Mouse (Mus musculus) MEL (cell line): ENCODE measurements at regions not wholly inside any gene's neighbourhood (a gene's known extent, or its start where the extent isn't known, plus 50 kb on each side); places are given as distances from the start of the nearest gene placed in this dataset.

Source experiments
- DNase-seq: peaks from one replicate; pipeline ENCODE4 v3.0.0; 2011; ENCODE audit warnings: low read depth, low spot score
- H3K27ac ChIP-seq: 2 replicates; pipeline ENCODE4 v1.5.1; 2012; ENCODE audit warnings: low read depth, mild to moderate bottlenecking, control low read depth, low read length, moderate library complexity; ENCODE audit not compliant: control insufficient read depth
- H3K27me3 ChIP-seq, 2 experiments: fragments of 150-350 bp in 1 of 2; sonication (generic) in 1 of 2; 2 replicates each; pipeline ENCODE4 v1.6.1; 2012; ENCODE audit warnings: low read length in 2 of 2, mild to moderate bottlenecking in 2 of 2, improper control_type of control experiment in 1 of 2, moderate library complexity in 1 of 2; ENCODE audit not compliant: insufficient read depth in 2 of 2, control insufficient read depth in 1 of 2
- H3K36me3 ChIP-seq, 2 experiments: 2 replicates each; pipeline ENCODE4 v1.6.1; 2012 to 2014; ENCODE audit warnings: low read length in 2 of 2, improper control_type of control experiment in 1 of 2, inconsistent platforms in 1 of 2, mild to moderate bottlenecking in 1 of 2; ENCODE audit not compliant: insufficient read depth in 2 of 2, control insufficient read depth in 1 of 2
- H3K4me1 ChIP-seq, 2 experiments: fragments of 150-350 bp in 1 of 2; sonication (generic) in 1 of 2; 2 replicates each; pipeline ENCODE4 v1.6.1; 2012; ENCODE audit warnings: low read length in 2 of 2, improper control_type of control experiment in 1 of 2, mild to moderate bottlenecking in 1 of 2; ENCODE audit not compliant: insufficient read depth in 2 of 2, control insufficient read depth in 1 of 2
- H3K4me3 ChIP-seq, 2 experiments: fragments of 150-350 bp in 1 of 2; sonication (generic) in 1 of 2; 2 replicates each; pipeline ENCODE4 v1.5.1; 2012; ENCODE audit warnings: low read depth in 2 of 2, low read length in 2 of 2, mild to moderate bottlenecking in 2 of 2, moderate library complexity in 2 of 2, control low read depth in 1 of 2, improper control_type of control experiment in 1 of 2; ENCODE audit not compliant: control insufficient read depth in 1 of 2, insufficient read depth in 1 of 2
- H3K79me2 ChIP-seq: 2 replicates; pipeline ENCODE4 v1.6.1; 2012; ENCODE audit warnings: mild to moderate bottlenecking, low read length, moderate library complexity; ENCODE audit not compliant: control insufficient read depth, poor library complexity, insufficient read depth
- H3K9ac ChIP-seq: 2 replicates; pipeline ENCODE4 v1.6.1; 2012; ENCODE audit warnings: low read depth, mild to moderate bottlenecking, control low read depth, low read length, moderate library complexity; ENCODE audit not compliant: control insufficient read depth, poor library complexity, severe bottlenecking
- H3K9me3 ChIP-seq: fragments of 150-350 bp; sonication (generic); replicated peaks from 2 replicates; pipeline ENCODE4 v1.6.1; 2012; ENCODE audit warnings: mild to moderate bottlenecking, low read length, improper control_type of control experiment, moderate library complexity; ENCODE audit not compliant: insufficient read depth
- BHLHE40 ChIP-seq: IDR thresholded peaks from 2 replicates; pipeline ENCODE4 v1.6.1; 2012; ENCODE audit warnings: low read depth, mild to moderate bottlenecking, inconsistent platforms, low read length, improper control_type of control experiment, borderline replicate concordance
- CHD1 ChIP-seq: IDR thresholded peaks from 2 replicates; pipeline ENCODE4 v1.6.1; 2012; ENCODE audit warnings: low read depth, mild to moderate bottlenecking, inconsistent platforms, low read length, improper control_type of control experiment
- ELF1 ChIP-seq: IDR thresholded peaks from 2 replicates; pipeline ENCODE4 v1.6.1; 2014; ENCODE audit warnings: low read depth, mild to moderate bottlenecking, inconsistent platforms, low read length, improper control_type of control experiment, moderate library complexity
- ETS1 ChIP-seq: IDR thresholded peaks from 2 replicates; pipeline ENCODE4 v1.6.1; 2012; ENCODE audit warnings: low read depth, mild to moderate bottlenecking, inconsistent platforms, low read length, improper control_type of control experiment, moderate library complexity
- GABPA ChIP-seq: IDR thresholded peaks from 2 replicates; pipeline ENCODE4 v1.6.1; 2012; ENCODE audit warnings: low read depth, mild to moderate bottlenecking, inconsistent platforms, low read length, improper control_type of control experiment, moderate library complexity
- GATA1 ChIP-seq: IDR thresholded peaks from 2 replicates; pipeline ENCODE4 v1.6.1; 2011; ENCODE audit warnings: low read depth, low read length, improper control_type of control experiment
- KAT2A ChIP-seq: conservative IDR thresholded peaks from 2 replicates; pipeline ENCODE4 v1.6.1; 2012; ENCODE audit warnings: low read depth, low read length, improper control_type of control experiment, inconsistent platforms
- MAZ ChIP-seq: IDR thresholded peaks from 2 replicates; pipeline ENCODE4 v1.6.1; 2012; ENCODE audit warnings: low read depth, mild to moderate bottlenecking, inconsistent platforms, low read length, improper control_type of control experiment
- MYC ChIP-seq: IDR thresholded peaks from 2 replicates; pipeline ENCODE4 v1.6.1; 2011; ENCODE audit warnings: low read depth, mild to moderate bottlenecking, low read length, improper control_type of control experiment, moderate library complexity
- RAD21 ChIP-seq: IDR thresholded peaks from 2 replicates; pipeline ENCODE4 v1.6.1; 2011; ENCODE audit warnings: mild to moderate bottlenecking, low read depth, low read length, improper control_type of control experiment
- SIN3A ChIP-seq: IDR thresholded peaks from 2 replicates; pipeline ENCODE4 v1.6.1; 2012; ENCODE audit warnings: low read length, improper control_type of control experiment, inconsistent platforms
- TAL1 ChIP-seq: IDR thresholded peaks from 2 replicates; pipeline ENCODE4 v1.6.1; 2012; ENCODE audit warnings: mild to moderate bottlenecking, inconsistent platforms, low read length, moderate library complexity, mixed read lengths
- TBP ChIP-seq: IDR thresholded peaks from 2 replicates; pipeline ENCODE4 v1.8.0; 2011; ENCODE audit warnings: low read depth, low read length, improper control_type of control experiment
- UBTF ChIP-seq: IDR thresholded peaks from 2 replicates; pipeline ENCODE4 v1.6.1; 2012; ENCODE audit warnings: low read depth, mild to moderate bottlenecking, inconsistent platforms, low read length, improper control_type of control experiment, moderate library complexity, borderline replicate concordance; ENCODE audit not compliant: insufficient read depth
- USF2 ChIP-seq, 2 experiments: IDR thresholded peaks; 2 replicates each; pipeline ENCODE4 v1.6.1; 2011 to 2012; ENCODE audit warnings: improper control_type of control experiment in 2 of 2, low read length in 2 of 2, borderline replicate concordance in 1 of 2, inconsistent platforms in 1 of 2, low read depth in 1 of 2, mild to moderate bottlenecking in 1 of 2; ENCODE audit not compliant: insufficient read depth in 1 of 2
- ZC3H11A ChIP-seq: IDR thresholded peaks from 2 replicates; pipeline ENCODE4 v1.6.1; 2012; ENCODE audit warnings: low read depth, mild to moderate bottlenecking, inconsistent platforms, low read length, improper control_type of control experiment
- ZNF384 ChIP-seq: IDR thresholded peaks from 2 replicates; pipeline ENCODE4 v1.6.1; 2012; ENCODE audit warnings: low read depth, mild to moderate bottlenecking, inconsistent platforms, low read length, improper control_type of control experiment

GRCm38 (mm10) chr6:98635816-98636215 is 293.3 kb upstream of the Gm765 start:
- Histone ChIP-seq H3K9ac (no peak overlapping the region), H3K4me1 (no peaks in the 10 kb centered on the region), H3K27ac (no peak overlapping the region), H3K9me3 (no peaks in the 10 kb centered on the region), H3K36me3 (no peaks in the 10 kb centered on the region), H3K79me2 (no peaks in the 10 kb centered on the region), H3K4me3 (no peak overlapping the region), H3K27me3 (no peaks in the 10 kb centered on the region)
- no peak for TF ChIP-seq CHD1
- TF ChIP-seq MYC, result no peak
- no peak for TF ChIP-seq ETS1
- TF ChIP-seq ZC3H11A, result no peak
- DNase-seq, result no peak

GRCm38 (mm10) chr6:98632278-98633063 is 289.9 kb upstream of the Gm765 start:
- H3K27me3 ChIP-seq, result no peaks in the 10 kb centered on the region
- no peak overlapping the region for H3K9ac ChIP-seq
- H3K4me1 ChIP-seq, result no peaks in the 10 kb centered on the region
- no peak overlapping the region for H3K27ac ChIP-seq
- H3K4me3 ChIP-seq, result no peak overlapping the region
- DNase-seq, result no peak
- no peaks in the 10 kb centered on the region for H3K36me3 ChIP-seq
- no peaks in the 10 kb centered on the region for H3K9me3 ChIP-seq
- no peaks in the 10 kb centered on the region for H3K79me2 ChIP-seq
- TF ChIP-seq CHD1, result no peak
- no peak for TF ChIP-seq GATA1
- no peak for TF ChIP-seq ELF1

GRCm38 (mm10) chr6:98631269-98631668 is 288.7 kb upstream of the Gm765 start:
- no peaks in the 10 kb centered on the region for H3K36me3 ChIP-seq
- H3K9ac ChIP-seq, result no peak overlapping the region
- H3K9me3 ChIP-seq, result no peaks in the 10 kb centered on the region
- H3K27ac ChIP-seq, result no peak overlapping the region
- no peaks in the 10 kb centered on the region for H3K27me3 ChIP-seq
- no peak overlapping the region for H3K4me3 ChIP-seq
- DNase-seq, result no peak
- no peaks in the 10 kb centered on the region for H3K4me1 ChIP-seq
- no peak for TF ChIP-seq UBTF
- TF ChIP-seq RAD21, result no peak
- no peak for TF ChIP-seq MAZ
- TF ChIP-seq USF2 (IDR thresholded peaks at IDR 0.05; ENCODE audit: borderline replicate concordance in 1 of 2, insufficient read depth in 1 of 2, low read depth in 1 of 2, low read length in 2 of 2), result no peak
- TF ChIP-seq CHD1, result no peak
- no peak for TF ChIP-seq ETS1
- no peak for TF ChIP-seq BHLHE40
- no peak for TF ChIP-seq TBP
- no peak for TF ChIP-seq GABPA
- no peak for TF ChIP-seq KAT2A
- TF ChIP-seq ZNF384, result no peak
- TF ChIP-seq SIN3A, result no peak
- TF ChIP-seq TAL1, result no peak
- no peak for TF ChIP-seq ELF1
- H3K79me2 ChIP-seq, result no peaks in the 10 kb centered on the region
